Mouse (Mus musculus): ENCODE measurements around the gene Msantd2. TPM values are rescaled to one million over a fixed set of nuclear protein-coding genes. Genes with fewer than 3 reads are reported as not detected.
A peak's percentile ranks its signal among the peaks of the same experiment; 100 is the strongest.

Msantd2 gene
- polyA plus RNA-seq, 1 experiment from 2014 or later: 30.1 TPM

- H3K27me3 ChIP-seq: peaks cover 75% of the 10 kb centered on the region
Measured at GRCm38 (mm10) chr9:37536851-37537250, 47.7 kb downstream of the Msantd2 start.

GRCm38 (mm10) chr9:37537658-37538250 lies 48.6 kb downstream of the Msantd2 start:
- 76% methylated on average over 5 of the region's 5 CpGs for WGBS
- Histone ChIP-seq H3K27me3 (peaks cover 74% of the 10 kb centered on the region), H3K9me3 (no peaks in the 10 kb centered on the region), H3K36me3 (no peaks in the 10 kb centered on the region), H3K9ac (no peak overlapping the region), H3K27ac (no peak overlapping the region), H3K4me1 (peaks cover 17% of the 10 kb centered on the region), H3K4me3 (no peak overlapping the region), H3K4me2 (replicated peaks) (no peak overlapping the region)
- ATAC-seq (ENCODE audit: low FRiP score, low read depth): no peak; the same call in 1 of the 2 replicates

More at GRCm38 (mm10) chr9:37536851-37537250, 47.7 kb downstream of the Msantd2 start:
- no peak overlapping the region for H3K4me3 ChIP-seq
- peaks cover 9% of the 10 kb centered on the region for H3K4me1 ChIP-seq
- no peaks in the 10 kb centered on the region for H3K36me3 ChIP-seq
- no peak for ATAC-seq (ENCODE audit: low FRiP score, low read depth)
- H3K27ac ChIP-seq: no peak overlapping the region
- no peak overlapping the region for H3K4me2 ChIP-seq (replicated peaks)
- 85% methylated on average over 4 of the region's 4 CpGs for WGBS
- H3K9ac ChIP-seq: no peak overlapping the region
- no peaks in the 10 kb centered on the region for H3K9me3 ChIP-seq

- Histone ChIP-seq H3K4me3 (no peak within 1 kb of the TSS), H3K9me3 (no peaks in the 10 kb centered on the region), H3K4me2 (replicated peaks) (no peak within 1 kb of the TSS), H3K4me1 (peaks cover 22% of the 10 kb centered on the region), H3K27ac (no peak within 1 kb of the TSS), H3K36me3 (no peaks in the 10 kb centered on the region), H3K9ac (no peak within 1 kb of the TSS), H3K27me3 (peaks cover 72% of the 10 kb centered on the region)
- WGBS: 45% methylated on average over 23 of the region's 23 CpGs
- ATAC-seq (ENCODE audit: low FRiP score, low read depth): no peak
Measured at GRCm38 (mm10) chr9:37539170-37540025, 50.3 kb downstream of the Msantd2 start, which contains the start of gene Vsig2. Gene Vsig2 (plus strand): TSS chr9:37539255.

- Histone ChIP-seq H3K9ac (no peak overlapping the region), H3K36me3 (no peaks in the 10 kb centered on the region), H3K27me3 (peaks cover 74% of the 10 kb centered on the region), H3K27ac (no peak overlapping the region), H3K4me1 (peaks cover 30% of the 10 kb centered on the region), H3K4me3 (no peak overlapping the region), H3K9me3 (no peaks in the 10 kb centered on the region), H3K4me2 (replicated peaks) (no peak overlapping the region)
- 90% methylated on average over 4 of the region's 4 CpGs for WGBS
- no peak for ATAC-seq (ENCODE audit: low FRiP score, low read depth)
Measured at GRCm38 (mm10) chr9:37540226-37540625, 51.1 kb downstream of the Msantd2 start.

GRCm38 (mm10) chr9:37540701-37541575 lies 51.8 kb downstream of the Msantd2 start:
- Histone ChIP-seq H3K4me3 (no peak overlapping the region), H3K36me3 (no peaks in the 10 kb centered on the region), H3K4me2 (replicated peaks) (no peak overlapping the region), H3K27me3 (peaks cover 78% of the 10 kb centered on the region), H3K9me3 (no peaks in the 10 kb centered on the region), H3K27ac (no peak overlapping the region), H3K4me1 (peaks cover 37% of the 10 kb centered on the region), H3K9ac (no peak overlapping the region)
- no peak for ATAC-seq (ENCODE audit: low FRiP score, low read depth)
- WGBS: 84% methylated on average over 6 of the region's 6 CpGs

GRCm38 (mm10) chr9:37541851-37542642 lies 52.9 kb downstream of the Msantd2 start:
- ATAC-seq (ENCODE audit: low FRiP score, low read depth): no peak; the same call in 1 of the 2 replicates
- 57% methylated on average over 7 of the region's 7 CpGs for WGBS

GRCm38 (mm10) chr9:37543869-37544440 lies 54.8 kb downstream of the Msantd2 start:
- H3K4me3 ChIP-seq: peak overlapping the region; percentile 38
- no peaks in the 10 kb centered on the region for H3K36me3 ChIP-seq
- ATAC-seq (ENCODE audit: low FRiP score, low read depth): no peak
- peak overlapping the region; percentile 65 for H3K4me2 ChIP-seq (replicated peaks)
- peaks cover 37% of the 10 kb centered on the region for H3K4me1 ChIP-seq
- H3K27me3 ChIP-seq: peaks cover 81% of the 10 kb centered on the region
- H3K27ac ChIP-seq: no peak overlapping the region
- WGBS: 26% methylated on average over 12 of the region's 12 CpGs
- H3K9ac ChIP-seq: 0 out of 2 replicates have a peak overlapping the region, but pooled peaks have one; percentile 13
- no peaks in the 10 kb centered on the region for H3K9me3 ChIP-seq

More at GRCm38 (mm10) chr9:37541851-37542642, 52.9 kb downstream of the Msantd2 start:
- Histone ChIP-seq H3K4me2 (replicated peaks) (no peak overlapping the region), H3K4me3 (no peak overlapping the region), H3K36me3 (no peaks in the 10 kb centered on the region), H3K27me3 (peaks cover 79% of the 10 kb centered on the region), H3K4me1 (peaks cover 37% of the 10 kb centered on the region), H3K9me3 (no peaks in the 10 kb centered on the region), H3K27ac (no peak overlapping the region), H3K9ac (no peak overlapping the region)

GRCm38 (mm10) chr9:37544447-37545165 lies 55.5 kb downstream of the Msantd2 start:
- Histone ChIP-seq H3K9ac (peak overlapping the region; percentile 13; the same call in 1 of the 2 replicates), H3K27ac (no peak overlapping the region), H3K36me3 (no peaks in the 10 kb centered on the region), H3K9me3 (no peaks in the 10 kb centered on the region), H3K4me3 (peak overlapping the region; percentile 38), H3K4me1 (peaks cover 34% of the 10 kb centered on the region), H3K27me3 (peaks cover 82% of the 10 kb centered on the region), H3K4me2 (replicated peaks) (peak overlapping the region; percentile 65)
- peak; percentile 37 for ATAC-seq (ENCODE audit: low FRiP score, low read depth)
- WGBS: 0% methylated on average over 29 of the region's 29 CpGs

GRCm38 (mm10) chr9:37545166-37545610 lies 56.1 kb downstream of the Msantd2 start:
- 5% methylated on average over 17 of the region's 17 CpGs for WGBS
- H3K27me3 ChIP-seq: peaks cover 82% of the 10 kb centered on the region
- peak overlapping the region; percentile 65 for H3K4me2 ChIP-seq (replicated peaks)
- H3K9me3 ChIP-seq: no peaks in the 10 kb centered on the region
- no peak overlapping the region; the same call in 1 of the 2 replicates for H3K9ac ChIP-seq
- H3K4me3 ChIP-seq: peak overlapping the region; percentile 38
- H3K27ac ChIP-seq: no peak overlapping the region
- H3K36me3 ChIP-seq: no peaks in the 10 kb centered on the region
- H3K4me1 ChIP-seq: peaks cover 34% of the 10 kb centered on the region
- ATAC-seq (ENCODE audit: low FRiP score, low read depth): no peak

GRCm38 (mm10) chr9:37545847-37546452 lies 56.8 kb downstream of the Msantd2 start:
- 9% methylated on average over 27 of the region's 27 CpGs for WGBS
- Histone ChIP-seq H3K27ac (no peak overlapping the region), H3K9ac (no peak overlapping the region), H3K4me3 (no peak overlapping the region; the same call in 1 of the 2 replicates), H3K27me3 (peaks cover 83% of the 10 kb centered on the region), H3K4me2 (replicated peaks) (no peak overlapping the region; the same call in 1 of the 2 replicates), H3K36me3 (no peaks in the 10 kb centered on the region), H3K9me3 (no peaks in the 10 kb centered on the region), H3K4me1 (peaks cover 34% of the 10 kb centered on the region)
- ATAC-seq (ENCODE audit: low FRiP score, low read depth): no peak; the same call in 1 of the 2 replicates
